Mouse (Mus musculus): ENCODE measurements at regions not wholly inside any gene's neighbourhood (a gene's known extent, or its start where the extent isn't known, plus 50 kb on each side); places are given as distances from the start of the nearest gene placed in this dataset.

GRCm38 (mm10) chr2:174933013-174933353, 77.1 kb upstream of the Gm14444 start:
- TF ChIP-seq CTCF (IDR thresholded peaks at IDR 0.05; ENCODE audit: low read depth, low read length) (no peak), POLR2A (IDR thresholded peaks at IDR 0.05; ENCODE audit: extremely low read depth, insufficient read depth, low read length) (no peak)
